Mouse (Mus musculus): ENCODE measurements around the gene 1110065P20Rik. TPM values are rescaled to one million over a fixed set of nuclear protein-coding genes. Genes with fewer than 3 reads are reported as not detected.

1110065P20Rik gene
- polyA plus RNA-seq, 1 experiment from 2014 or later: 59.4 TPM

DNA sequence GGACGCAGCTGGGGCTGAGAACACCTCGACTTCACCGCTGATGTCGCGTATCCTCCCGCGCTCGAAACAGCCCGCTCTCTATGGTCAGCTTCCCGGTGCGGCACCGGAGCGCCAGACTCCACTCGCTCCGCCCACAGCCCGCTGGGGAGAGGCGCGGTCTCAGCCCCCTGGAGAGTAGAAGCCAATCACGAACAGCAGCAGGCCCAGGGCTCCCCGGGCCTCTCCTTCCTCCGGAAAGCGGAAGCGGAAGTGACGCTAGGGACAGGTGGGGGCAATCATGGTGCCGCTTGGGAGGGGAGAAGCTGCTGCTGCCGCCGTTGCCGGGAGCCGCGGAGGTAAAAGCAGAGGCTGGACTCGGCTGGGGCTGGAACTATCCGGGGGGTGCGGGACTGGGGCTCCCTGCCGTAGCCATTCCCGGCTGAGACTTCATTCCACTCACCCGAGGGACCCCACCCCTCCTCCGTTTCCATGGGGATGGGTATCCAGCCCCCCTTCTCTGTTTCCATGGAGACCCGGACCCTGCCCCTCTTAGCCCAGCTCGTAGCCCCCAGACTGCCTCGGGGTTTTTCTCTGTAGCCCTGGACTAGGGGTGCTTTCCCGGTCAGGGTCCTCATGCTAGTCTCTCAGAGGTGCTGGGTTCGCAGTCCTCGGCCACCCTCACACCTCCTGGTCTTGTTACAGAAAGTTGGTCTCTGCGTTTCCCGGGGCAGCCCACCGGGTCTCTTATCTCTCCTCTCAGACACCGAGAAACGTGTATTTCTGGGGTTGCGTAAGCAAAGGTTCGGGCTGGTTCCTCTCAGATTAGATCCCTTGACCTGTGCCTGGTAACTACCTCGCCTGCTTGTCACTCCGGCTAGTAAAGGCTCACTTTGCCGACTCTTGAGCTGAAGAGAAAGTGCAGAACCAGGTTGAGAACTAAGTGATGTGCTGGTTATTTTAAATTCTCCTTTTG lies 48.4 kb downstream of the 1110065P20Rik start:
- H3K4me2 ChIP-seq (replicated peaks; ENCODE audit: low read depth): peak overlapping the region; percentile 76
- peaks cover 57% of the 10 kb centered on the region for H3K36me3 ChIP-seq (ENCODE audit: control insufficient read depth, insufficient read depth)
- peak overlapping the region; percentile 80 for H3K9ac ChIP-seq (ENCODE audit: low read depth, low read length)
- WGBS: 1% methylated on average over 53 of the region's 53 CpGs
- no peak for TF ChIP-seq CTCF (IDR thresholded peaks at IDR 0.05; ENCODE audit: low read depth)
- peak overlapping the region; percentile 94 for H3K27ac ChIP-seq (ENCODE audit: low read depth, low read length)
- H3K27me3 ChIP-seq (replicated peaks; ENCODE audit: control insufficient read depth, insufficient read depth, low read length): no peaks in the 10 kb centered on the region
- H3K4me1 ChIP-seq (replicated peaks; ENCODE audit: control insufficient read depth, insufficient read depth, low read length): peaks cover 5% of the 10 kb centered on the region; the same call in 1 of the 2 replicates
- no peaks in the 10 kb centered on the region for H3K9me3 ChIP-seq (ENCODE audit: control insufficient read depth)
- H3K4me3 ChIP-seq (ENCODE audit: low read depth, low read length): peak overlapping the region; percentile 82
- peak; percentile 98 for ATAC-seq

- H3K27me3 ChIP-seq (replicated peaks; ENCODE audit: control insufficient read depth, insufficient read depth, low read length): no peaks in the 10 kb centered on the region
- H3K4me1 ChIP-seq (replicated peaks; ENCODE audit: control insufficient read depth, insufficient read depth, low read length): peaks cover 5% of the 10 kb centered on the region; the same call in 1 of the 2 replicates
- H3K4me3 ChIP-seq (ENCODE audit: low read depth, low read length): peak within 1 kb of the TSS; percentile 82
- peak; percentile 83 for TF ChIP-seq CTCF (IDR thresholded peaks at IDR 0.05; ENCODE audit: low read depth)
- peak within 1 kb of the TSS; percentile 80 for H3K9ac ChIP-seq (ENCODE audit: low read depth, low read length)
- H3K36me3 ChIP-seq (ENCODE audit: control insufficient read depth, insufficient read depth): peaks cover 60% of the 10 kb centered on the region
- no peaks in the 10 kb centered on the region for H3K9me3 ChIP-seq (ENCODE audit: control insufficient read depth)
- peak; percentile 76 for ATAC-seq
- H3K4me2 ChIP-seq (replicated peaks; ENCODE audit: low read depth): peak within 1 kb of the TSS; percentile 76
- 3% methylated on average over 21 of the region's 21 CpGs for WGBS
- H3K27ac ChIP-seq (ENCODE audit: low read depth, low read length): peak within 1 kb of the TSS; percentile 94
These were observed 49.3 kb downstream of the 1110065P20Rik start, which contains the start of gene Mtf1 for GRCm38 (mm10) chr4:124801552-124802308. Gene Mtf1 (plus strand): TSS chr4:124802104.

Other genes with a start within 250 kb of the 1110065P20Rik start
- gene 3100002H09Rik, start 240.4 kb downstream of the 1110065P20Rik start, polyA plus RNA-seq (2015; fragmentation: Nextera tagmentation; extraction: Ambion mirVana): not detected in 2 replicates
- 0.08 TPM in 1 of 2 replicates, not detected in the other for gene Pou3f1, start 194.4 kb downstream of the 1110065P20Rik start, polyA plus RNA-seq (2015; fragmentation: Nextera tagmentation; extraction: Ambion mirVana)
- 29.6 and 32.3 TPM in 2 replicates for gene Utp11, start 157.6 kb downstream of the 1110065P20Rik start, polyA plus RNA-seq (2015; fragmentation: Nextera tagmentation; extraction: Ambion mirVana)
- gene Fhl3, start 150.5 kb downstream of the 1110065P20Rik start, polyA plus RNA-seq (2015; fragmentation: Nextera tagmentation; extraction: Ambion mirVana): 3.8 TPM in 2 replicates
- gene Sf3a3, start 136.4 kb downstream of the 1110065P20Rik start, polyA plus RNA-seq (2015; fragmentation: Nextera tagmentation; extraction: Ambion mirVana): 45.3 and 45.7 TPM in 2 replicates
- gene Inpp5b, start 109.3 kb downstream of the 1110065P20Rik start, polyA plus RNA-seq (2015; fragmentation: Nextera tagmentation; extraction: Ambion mirVana): 22.4 and 23.0 TPM in 2 replicates
- 10.4 and 11.5 TPM in 2 replicates for gene Mtf1, start 49.1 kb downstream of the 1110065P20Rik start, polyA plus RNA-seq (2015; fragmentation: Nextera tagmentation; extraction: Ambion mirVana)
- gene Yrdc, start 517 bp downstream of the 1110065P20Rik start, polyA plus RNA-seq (2015; fragmentation: Nextera tagmentation; extraction: Ambion mirVana): 19.9 and 22.7 TPM in 2 replicates
- 0.17 and 0.24 TPM in 2 replicates for gene Maneal, start 11.0 kb upstream of the 1110065P20Rik start, polyA plus RNA-seq (2015; fragmentation: Nextera tagmentation; extraction: Ambion mirVana)
- 0.03 and 0.04 TPM in 2 replicates for gene Epha10, start 29.7 kb upstream of the 1110065P20Rik start, polyA plus RNA-seq (2015; fragmentation: Nextera tagmentation; extraction: Ambion mirVana)
- gene 9930104L06Rik, start 85.9 kb upstream of the 1110065P20Rik start, polyA plus RNA-seq (2015; fragmentation: Nextera tagmentation; extraction: Ambion mirVana): 4.3 and 4.7 TPM in 2 replicates
- 26.3 and 28.1 TPM in 2 replicates for gene Cdca8, start 88.1 kb upstream of the 1110065P20Rik start, polyA plus RNA-seq (2015; fragmentation: Nextera tagmentation; extraction: Ambion mirVana)
- 5.5 and 5.7 TPM in 2 replicates for gene Rspo1, start 135.2 kb upstream of the 1110065P20Rik start, polyA plus RNA-seq (2015; fragmentation: Nextera tagmentation; extraction: Ambion mirVana)
- 28.6 and 30.9 TPM in 2 replicates for gene Gnl2, start 165.4 kb upstream of the 1110065P20Rik start, polyA plus RNA-seq (2015; fragmentation: Nextera tagmentation; extraction: Ambion mirVana)
- gene Dnali1, start 214.5 kb upstream of the 1110065P20Rik start, polyA plus RNA-seq (2015; fragmentation: Nextera tagmentation; extraction: Ambion mirVana): not detected in 2 replicates
- gene Snip1, start 215.5 kb upstream of the 1110065P20Rik start, polyA plus RNA-seq (2015; fragmentation: Nextera tagmentation; extraction: Ambion mirVana): 13.6 and 15.5 TPM in 2 replicates
- gene Meaf6, start 233.9 kb upstream of the 1110065P20Rik start, polyA plus RNA-seq (2015; fragmentation: Nextera tagmentation; extraction: Ambion mirVana): 23.0 and 24.8 TPM in 2 replicates